Mouse (Mus musculus) kidney, embryonic 16.5 days (tissue): ENCODE results near the gene Ppp1r14d. TPM values are rescaled to one million over a fixed set of nuclear protein-coding genes. Genes with fewer than 3 reads are reported as not detected.

Experiments used
- ATAC-seq: fragments of 200-750 bp; cut with Nextera tagmentation; 2 replicates; pipeline ENCODE4 v1.8.0; 2017; ENCODE audit warnings: moderate TSS enrichment; ENCODE audit not compliant: low FRiP score, low TSS enrichment
- H3K27ac ChIP-seq: fragments of 300-500 bp; sonication (generic); 2 replicates; pipeline ENCODE4 v1.5.1; 2014; ENCODE audit warnings: low read length
- H3K27me3 ChIP-seq: fragments of 300-500 bp; sonication (generic); 2 replicates; pipeline ENCODE4 v1.6.1; 2014; ENCODE audit warnings: low read length, control low read depth, mixed read lengths; ENCODE audit not compliant: insufficient read depth
- H3K36me3 ChIP-seq: fragments of 300-500 bp; sonication (generic); 2 replicates; pipeline ENCODE4 v1.6.1; 2014; ENCODE audit warnings: low read length, control low read depth, mixed read lengths; ENCODE audit not compliant: insufficient read depth
- H3K4me1 ChIP-seq: fragments of 300-500 bp; sonication (generic); 2 replicates; pipeline ENCODE4 v1.6.1; 2014; ENCODE audit warnings: low read length, control low read depth, mixed read lengths; ENCODE audit not compliant: insufficient read depth
- H3K4me2 ChIP-seq: fragments of 300-500 bp; sonication (generic); replicated peaks from 2 replicates; pipeline ENCODE4 v1.6.1; 2014; ENCODE audit warnings: low read depth, low read length
- H3K4me3 ChIP-seq: fragments of 300-500 bp; sonication (generic); 2 replicates; pipeline ENCODE4 v1.5.1; 2014; ENCODE audit warnings: mild to moderate bottlenecking, low read length
- H3K9ac ChIP-seq: fragments of 300-500 bp; sonication (generic); replicated peaks from 2 replicates; pipeline ENCODE4 v1.6.1; 2014; ENCODE audit warnings: low read length
- H3K9me3 ChIP-seq: fragments of 300-500 bp; sonication (generic); 2 replicates; pipeline ENCODE4 v1.6.1; 2016; ENCODE audit warnings: low read length, control low read depth
- WGBS: fragments of 180-500 bp; shearing (Covaris S2); extraction: QIAGEN DNeasy Blood & Tissue Kit; methylation state at CpG from one replicate; pipeline ENCODE4 v1.1.7; 2014; 5-methylcytosine and 5-hydroxymethylcytosine counted together
- polyA plus RNA-seq: library from polyadenylated mRNA; unstranded; fragments of >200 nt; fragmentation: Nextera tagmentation; extraction: Ambion mirVana; gene quantifications from 2 replicates; pipeline ENCODE4 v1.2.1, GENCODE M21; 2015

Ppp1r14d gene
- 1.0 and 1.2 TPM in 2 replicates for polyA plus RNA-seq

- no peak for ATAC-seq
- Histone ChIP-seq H3K27me3 (no peaks in the 10 kb centered on the region), H3K27ac (no peak within 1 kb of the TSS), H3K9me3 (no peaks in the 10 kb centered on the region), H3K4me3 (no peak within 1 kb of the TSS), H3K4me2 (no peak within 1 kb of the TSS), H3K36me3 (no peaks in the 10 kb centered on the region), H3K9ac (no peak within 1 kb of the TSS), H3K4me1 (no peaks in the 10 kb centered on the region)
- WGBS: 57% methylated on average over 6 of the region's 6 CpGs
Observed at GRCm38 (mm10) chr2:119229775-119230704, at the start of gene Ppp1r14d. Gene Ppp1r14d, minus strand, starts transcription at chr2:119229906.

- Histone ChIP-seq H3K4me1 (no peaks in the 10 kb centered on the region), H3K4me3 (no peak overlapping the region), H3K27ac (no peak overlapping the region), H3K27me3 (no peaks in the 10 kb centered on the region), H3K9me3 (no peaks in the 10 kb centered on the region), H3K36me3 (no peaks in the 10 kb centered on the region), H3K9ac (no peak overlapping the region), H3K4me2 (no peak overlapping the region)
- no peak for ATAC-seq
- 89% methylated on average over 23 of the region's 23 CpGs for WGBS
Observed at GRCm38 (mm10) chr2:119277810-119278209, 48.1 kb upstream of the Ppp1r14d start.

- no peak overlapping the region for H3K27ac ChIP-seq
- 80% methylated on average over 7 of the region's 7 CpGs for WGBS
- H3K4me3 ChIP-seq: no peak overlapping the region
- no peak overlapping the region for H3K4me2 ChIP-seq
- H3K9ac ChIP-seq: no peak overlapping the region
- H3K9me3 ChIP-seq: no peaks in the 10 kb centered on the region
- no peaks in the 10 kb centered on the region for H3K27me3 ChIP-seq
- no peak for ATAC-seq
- no peaks in the 10 kb centered on the region for H3K36me3 ChIP-seq
- H3K4me1 ChIP-seq: no peaks in the 10 kb centered on the region
Observed at GRCm38 (mm10) chr2:119276926-119277325, 47.2 kb upstream of the Ppp1r14d start.

GRCm38 (mm10) chr2:119274126-119274525, 44.4 kb upstream of the Ppp1r14d start:
- H3K27me3 ChIP-seq: peaks cover 12% of the 10 kb centered on the region
- no peak overlapping the region for H3K9ac ChIP-seq
- no peak overlapping the region for H3K4me2 ChIP-seq
- H3K9me3 ChIP-seq: no peaks in the 10 kb centered on the region
- no peak overlapping the region for H3K27ac ChIP-seq
- no peak overlapping the region for H3K4me3 ChIP-seq
- H3K4me1 ChIP-seq: peaks cover 4% of the 10 kb centered on the region; the same call in 1 of the 2 replicates
- H3K36me3 ChIP-seq: no peaks in the 10 kb centered on the region
- 88% methylated on average over 1 of the region's 1 CpGs for WGBS
- ATAC-seq: no peak

- peak within 1 kb of the TSS; percentile 65 for H3K4me3 ChIP-seq
- WGBS: under 1% methylated on average over 49 of the region's 49 CpGs
- H3K9me3 ChIP-seq: no peaks in the 10 kb centered on the region
- peak within 1 kb of the TSS; percentile 99 for H3K4me2 ChIP-seq
- ATAC-seq: peak; percentile 81
- no peaks in the 10 kb centered on the region for H3K36me3 ChIP-seq
- peak within 1 kb of the TSS; percentile 71 for H3K9ac ChIP-seq
- H3K27me3 ChIP-seq: peaks cover 13% of the 10 kb centered on the region
- H3K4me1 ChIP-seq: peaks cover 4% of the 10 kb centered on the region; the same call in 1 of the 2 replicates
- H3K27ac ChIP-seq: no peak within 1 kb of the TSS
Observed at GRCm38 (mm10) chr2:119270643-119271331, 41.1 kb upstream of the Ppp1r14d start, which contains the start of gene Rhov. Gene Rhov, minus strand, starts transcription at chr2:119271272.

GRCm38 (mm10) chr2:119270286-119270642, 40.6 kb upstream of the Ppp1r14d start:
- Histone ChIP-seq H3K9ac (peak overlapping the region; percentile 71; the same call in 1 of the 2 replicates), H3K4me1 (peaks cover 4% of the 10 kb centered on the region; the same call in 1 of the 2 replicates), H3K9me3 (no peaks in the 10 kb centered on the region), H3K4me2 (peak overlapping the region; percentile 99), H3K36me3 (no peaks in the 10 kb centered on the region), H3K27ac (no peak overlapping the region), H3K27me3 (peaks cover 13% of the 10 kb centered on the region), H3K4me3 (peak overlapping the region; percentile 65)
- no peak for ATAC-seq
- WGBS: 64% methylated on average over 9 of the region's 9 CpGs

GRCm38 (mm10) chr2:119263813-119264212, 34.1 kb upstream of the Ppp1r14d start:
- no peak for ATAC-seq
- H3K4me2 ChIP-seq: no peak overlapping the region
- H3K9ac ChIP-seq: no peak overlapping the region
- no peak overlapping the region for H3K4me3 ChIP-seq
- no peaks in the 10 kb centered on the region for H3K9me3 ChIP-seq
- H3K27ac ChIP-seq: no peak overlapping the region
- H3K27me3 ChIP-seq: no peaks in the 10 kb centered on the region
- H3K4me1 ChIP-seq: 0 out of 2 replicates have a peak, but pooled peaks cover 6% of the 10 kb centered on the region
- H3K36me3 ChIP-seq: no peaks in the 10 kb centered on the region
- WGBS: 71% methylated on average over 5 of the region's 5 CpGs

GRCm38 (mm10) chr2:119262978-119263377, 33.3 kb upstream of the Ppp1r14d start:
- Histone ChIP-seq H3K36me3 (no peaks in the 10 kb centered on the region), H3K9me3 (no peaks in the 10 kb centered on the region), H3K4me1 (0 out of 2 replicates have a peak, but pooled peaks cover 6% of the 10 kb centered on the region), H3K9ac (0 out of 2 replicates have a peak overlapping the region, but pooled peaks have one; percentile 23), H3K4me2 (peak overlapping the region; percentile 1; the same call in 1 of the 2 replicates), H3K27me3 (no peaks in the 10 kb centered on the region), H3K4me3 (no peak overlapping the region), H3K27ac (no peak overlapping the region)
- ATAC-seq: peak; percentile 86
- WGBS: 18% methylated on average over 8 of the region's 8 CpGs

- 56% methylated on average over 2 of the region's 2 CpGs for WGBS
Observed at GRCm38 (mm10) chr2:119261326-119261725, 31.6 kb upstream of the Ppp1r14d start.

More at GRCm38 (mm10) chr2:119261326-119261725, 31.6 kb upstream of the Ppp1r14d start:
- Histone ChIP-seq H3K27me3 (no peaks in the 10 kb centered on the region), H3K4me3 (no peak overlapping the region), H3K36me3 (no peaks in the 10 kb centered on the region), H3K9me3 (no peaks in the 10 kb centered on the region), H3K4me2 (no peak overlapping the region), H3K27ac (no peak overlapping the region), H3K4me1 (0 out of 2 replicates have a peak, but pooled peaks cover 6% of the 10 kb centered on the region), H3K9ac (no peak overlapping the region)
- ATAC-seq: no peak
